Mouse (Mus musculus) urinary bladder, postnatal 10 days (tissue): ENCODE data around the gene Per2.

Experiments used
- DNase-seq: peaks from one replicate; pipeline ENCODE4 v3.0.0; 2022; ENCODE audit warnings: low spot score

The Per2 gene

GRCm38 (mm10) chr1:91381091-91381471 is 78.0 kb downstream of the Per2 start:
- no peak for DNase-seq

GRCm38 (mm10) chr1:91380453-91381090 is 78.6 kb downstream of the Per2 start:
- no peak for DNase-seq

- DNase-seq: no peak
Measured at GRCm38 (mm10) chr1:91373414-91373835, 85.7 kb downstream of the Per2 start.

- no peak for DNase-seq
Measured at GRCm38 (mm10) chr1:91370055-91370454, 89.1 kb downstream of the Per2 start.

- DNase-seq: no peak
Measured at GRCm38 (mm10) chr1:91369408-91369807, 89.7 kb downstream of the Per2 start.

- DNase-seq: no peak
Measured at GRCm38 (mm10) chr1:91367295-91367694, 91.8 kb downstream of the Per2 start.

- no peak for DNase-seq
Measured at GRCm38 (mm10) chr1:91366215-91367108, 92.7 kb downstream of the Per2 start, which contains the start of gene Erfe. TSS of gene Erfe (plus strand) at chr1:91366430.
